Mouse (Mus musculus) lung, adult 10 weeks (tissue): ENCODE data around the gene Gm3269. TPM values are rescaled to one million over a fixed set of nuclear protein-coding genes. Genes with fewer than 3 reads are reported as not detected.

ENCODE experiments used
- polyA plus RNA-seq: library from polyadenylated mRNA; stranded (reverse); fragments of 350-450 nt; fragmentation: Illumina TruSeq; extraction: RNeasy Lipid Tissue Mini Kit (QIAGEN cat#74804); gene quantifications from one replicate; pipeline ENCODE4 v1.2.3, GENCODE M21; 2014; ENCODE audit warnings: low read depth, low replicate concordance; ENCODE audit not compliant: insufficient read depth

The Gm3269 gene
- not detected for polyA plus RNA-seq

GRCm38 (mm10) chr14:4837806-4838205, at the start of gene Gm3269:
Gene Gm3269, plus strand, starts transcription at chr14:4838106.

GRCm38 (mm10) chr14:4855299-4855980, 17.5 kb downstream of the Gm3269 start, which contains the start of gene Gm3264:
Gene Gm3264, plus strand, starts transcription at chr14:4855576.

GRCm38 (mm10) chr14:4892116-4892515, 54.2 kb downstream of the Gm3269 start, which contains the start of gene Gm3278:
Gene Gm3278, plus strand, starts transcription at chr14:4892416.

Other genes starting within 250 kb of the Gm3269 start
- not detected for gene Gm8159, start 205.8 kb upstream of the Gm3269 start, polyA plus RNA-seq
- gene Gm3239, start 173.9 kb upstream of the Gm3269 start, polyA plus RNA-seq, result not detected
- gene Gm7876, start 128.9 kb upstream of the Gm3269 start, polyA plus RNA-seq, result not detected
- gene Gm3252, start 111.3 kb upstream of the Gm3269 start, polyA plus RNA-seq, result not detected
- gene Gm9602, start 61.8 kb upstream of the Gm3269 start, polyA plus RNA-seq, result not detected
- not detected for gene Gm3264, start 17.5 kb downstream of the Gm3269 start, polyA plus RNA-seq
- gene Gm3278, start 54.3 kb downstream of the Gm3269 start, polyA plus RNA-seq, result not detected
- gene Gm8297, start 145.8 kb downstream of the Gm3269 start, polyA plus RNA-seq, result not detected
- not detected for gene Gm3298, start 177.8 kb downstream of the Gm3269 start, polyA plus RNA-seq
- gene 4930555G01Rik, start 212.5 kb downstream of the Gm3269 start, polyA plus RNA-seq, result not detected
- gene Gm8281, start 232.9 kb downstream of the Gm3269 start, polyA plus RNA-seq, result not detected